Mouse (Mus musculus): ENCODE data around the gene Car5a.

The Car5a gene

DNA sequence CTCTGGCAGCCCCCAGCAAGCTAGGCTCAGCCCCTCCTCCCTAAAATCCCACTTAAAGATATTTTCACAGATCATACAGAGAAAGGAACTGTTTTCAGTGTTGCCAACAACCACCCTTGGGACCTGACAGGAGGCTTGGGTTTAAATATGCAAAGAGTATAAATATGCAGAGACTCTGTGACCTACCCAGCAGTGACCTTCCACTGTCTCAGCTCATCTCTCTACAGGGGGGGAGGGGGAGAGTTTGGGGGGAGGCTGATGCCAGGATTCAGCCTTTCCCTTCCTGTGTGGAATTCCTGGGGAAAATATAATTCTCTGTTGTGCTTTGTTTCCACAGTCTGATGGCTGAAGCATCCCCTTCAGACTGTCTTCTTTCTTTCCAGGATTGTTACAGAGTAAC is 9.8 kb downstream of the Car5a start:
- DNase-seq (ENCODE audit: low spot score in 2 of 2): no peak

- no peak for DNase-seq (ENCODE audit: low spot score in 2 of 2)
Measured at GRCm38 (mm10) chr8:121934506-121934905, 10.2 kb downstream of the Car5a start.

DNA sequence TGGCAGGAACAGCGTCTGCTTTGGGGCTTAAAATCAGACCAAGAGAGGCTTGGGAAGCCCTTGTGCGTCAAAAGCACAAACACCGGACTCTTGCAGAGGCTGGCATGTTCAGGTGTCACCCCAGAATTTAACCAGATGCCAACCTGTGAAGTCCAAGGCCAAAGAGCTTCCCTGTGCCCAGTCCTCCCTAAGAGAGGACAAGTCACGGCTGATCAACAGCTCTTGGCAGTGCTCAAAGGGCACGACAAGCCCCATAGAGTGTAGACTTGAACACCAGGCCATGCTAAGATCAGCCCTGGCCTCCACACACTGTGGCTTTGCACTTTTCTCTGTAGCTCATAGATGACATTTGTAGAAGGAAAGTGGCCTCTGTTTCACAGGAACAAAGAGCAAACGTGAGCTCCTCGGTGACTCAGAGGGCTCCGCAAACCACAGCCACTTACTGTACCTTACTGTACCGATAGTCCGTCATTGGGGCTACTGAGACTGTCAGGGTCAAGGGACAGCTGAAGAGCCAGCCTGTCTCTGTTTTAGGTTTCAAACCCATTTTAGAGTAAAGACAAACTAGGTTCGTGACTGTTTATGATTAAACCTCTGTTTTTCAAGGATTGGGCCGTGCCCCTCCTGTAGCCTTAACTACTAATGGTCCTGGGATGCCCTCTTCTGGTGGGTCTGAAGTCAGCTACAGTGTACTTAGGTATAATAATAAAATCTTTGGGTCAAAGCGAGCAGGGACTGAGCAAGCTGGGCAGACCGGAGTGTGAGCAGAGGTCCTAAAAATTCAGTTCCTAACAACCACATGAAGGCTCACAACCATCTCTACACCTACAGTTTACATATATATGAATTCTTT is 11.8 kb downstream of the Car5a start:
- no peak for DNase-seq (ENCODE audit: low spot score in 2 of 2)

GRCm38 (mm10) chr8:121932026-121932667 is 12.6 kb downstream of the Car5a start:
- DNase-seq (ENCODE audit: low spot score in 2 of 2): no peak

- DNase-seq (ENCODE audit: low spot score in 2 of 2): no peak
Measured at GRCm38 (mm10) chr8:121931571-121931970, 13.1 kb downstream of the Car5a start.

DNA sequence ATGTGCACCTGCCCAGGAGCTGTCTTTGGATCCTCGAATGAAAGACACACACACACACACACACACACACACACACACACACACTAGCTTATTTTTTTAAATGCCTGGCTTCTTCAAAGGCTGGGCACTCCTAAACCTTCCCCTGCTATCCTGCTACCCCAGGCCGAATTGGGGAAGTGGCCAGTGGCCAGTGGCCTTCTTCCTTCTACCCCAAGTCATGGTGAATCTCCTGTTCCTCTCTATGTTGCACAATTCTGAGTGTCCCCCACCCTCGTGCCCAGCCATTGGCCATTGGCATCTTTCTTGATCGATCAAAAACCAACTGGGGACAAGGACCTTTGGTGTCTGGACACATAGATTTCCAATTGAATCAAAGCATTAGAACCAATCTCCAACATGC is 14.7 kb downstream of the Car5a start:
- DNase-seq (ENCODE audit: low spot score in 2 of 2): no peak

DNA sequence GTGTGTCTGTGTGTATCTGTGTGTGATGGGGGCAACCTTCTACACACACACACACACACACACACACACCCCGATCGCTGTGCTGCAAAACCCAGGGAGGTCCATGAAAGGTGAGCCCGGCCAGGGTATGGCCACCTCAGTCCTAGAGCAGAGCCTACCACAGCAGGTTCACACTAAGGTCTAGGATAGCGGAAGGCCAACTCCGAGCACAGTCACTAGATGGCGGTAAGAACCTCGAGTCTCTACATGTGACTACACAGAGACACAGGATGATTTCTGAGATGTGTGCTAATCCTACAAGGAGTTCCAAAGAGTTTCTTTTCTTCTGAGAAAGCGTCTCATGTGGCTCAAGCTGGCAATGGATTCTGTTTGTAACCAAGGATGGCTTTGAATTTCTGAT is 17.4 kb downstream of the Car5a start:
- peak; percentile 44 to 59 for DNase-seq (ENCODE audit: low spot score in 2 of 2)

GRCm38 (mm10) chr8:121926266-121926665 is 18.4 kb downstream of the Car5a start:
- DNase-seq (ENCODE audit: low spot score in 2 of 2): no peak

DNA sequence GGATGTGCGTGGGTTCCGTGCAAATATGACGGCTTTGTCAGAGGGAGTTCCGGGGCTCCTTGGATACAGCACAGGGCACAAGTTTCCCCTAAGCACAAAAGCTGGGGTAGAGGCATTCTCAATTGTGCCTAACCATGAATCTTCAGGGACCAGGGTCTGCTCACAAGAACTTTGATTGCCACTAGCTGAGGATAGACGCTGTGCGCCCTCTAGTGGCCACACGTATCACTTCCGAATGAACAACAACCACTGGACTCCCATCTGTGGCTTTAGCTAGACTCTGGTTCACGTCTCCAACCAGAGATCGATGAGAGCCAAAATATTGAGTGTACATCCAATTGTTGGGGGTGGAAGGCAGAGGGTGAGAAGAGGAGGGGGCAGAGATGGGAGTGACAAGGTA is 19.1 kb downstream of the Car5a start:
- peak; percentile 85 to 90 for DNase-seq (ENCODE audit: low spot score in 2 of 2)

GRCm38 (mm10) chr8:121924681-121925080 is 20.0 kb downstream of the Car5a start:
- DNase-seq (ENCODE audit: low spot score in 2 of 2): no peak

GRCm38 (mm10) chr8:121922101-121922500 is 22.6 kb downstream of the Car5a start:
- DNase-seq (ENCODE audit: low spot score in 2 of 2): no peak

- no peak for DNase-seq (ENCODE audit: low spot score in 2 of 2)
Measured at GRCm38 (mm10) chr8:121921582-121921981, 23.1 kb downstream of the Car5a start.

- no peak for DNase-seq (ENCODE audit: low spot score in 2 of 2)
Measured at GRCm38 (mm10) chr8:121919731-121920130, 25.0 kb downstream of the Car5a start.

DNA sequence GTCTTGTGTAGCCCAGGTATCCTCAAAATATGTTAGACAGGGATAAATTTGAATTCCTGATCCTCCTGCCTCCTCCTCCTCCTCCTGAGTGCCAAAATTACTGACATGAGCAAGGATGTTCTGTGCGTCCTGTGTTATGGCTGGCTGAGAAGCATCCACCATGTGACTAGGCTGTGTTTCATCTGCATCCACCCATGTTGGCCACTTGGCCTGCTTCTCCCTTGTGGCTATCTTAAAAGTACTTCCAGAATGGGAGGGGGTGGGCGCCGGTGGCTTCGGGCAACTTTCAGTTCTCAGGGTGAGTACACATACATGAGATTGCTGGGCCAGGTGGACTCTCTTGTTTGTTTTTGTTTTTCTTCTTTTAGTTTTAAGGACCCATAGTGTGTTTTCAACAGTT is 25.5 kb downstream of the Car5a start:
- no peak for DNase-seq (ENCODE audit: low spot score in 2 of 2)

DNA sequence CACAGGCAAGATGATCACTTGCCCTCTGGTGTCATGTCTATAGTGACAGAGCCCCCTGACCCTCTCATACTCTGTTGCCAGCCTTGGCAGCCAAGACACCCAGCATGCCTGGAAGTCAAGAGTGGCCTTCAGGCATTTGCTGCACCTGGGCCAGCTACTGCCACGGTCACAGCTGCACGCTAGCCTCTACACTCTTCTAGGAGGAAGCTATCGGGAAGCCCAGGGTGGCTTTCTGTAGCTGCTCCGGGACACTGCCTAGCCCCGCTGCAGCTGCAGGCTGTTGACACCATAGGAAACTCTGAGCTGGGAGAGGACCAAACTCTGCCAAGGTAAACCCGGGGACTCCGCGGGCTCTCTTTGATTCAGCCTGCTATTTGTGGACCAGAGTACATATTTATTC is 31.3 kb downstream of the Car5a start:
- no peak for DNase-seq (ENCODE audit: low spot score in 2 of 2)

GRCm38 (mm10) chr8:121912831-121913230 is 31.9 kb downstream of the Car5a start:
- DNase-seq (ENCODE audit: low spot score in 2 of 2): no peak

GRCm38 (mm10) chr8:121911987-121912386 is 32.7 kb downstream of the Car5a start:
- DNase-seq (ENCODE audit: low spot score in 2 of 2): no peak

- no peak for DNase-seq (ENCODE audit: low spot score in 2 of 2)
Measured at GRCm38 (mm10) chr8:121911400-121911799, 33.3 kb downstream of the Car5a start.

DNA sequence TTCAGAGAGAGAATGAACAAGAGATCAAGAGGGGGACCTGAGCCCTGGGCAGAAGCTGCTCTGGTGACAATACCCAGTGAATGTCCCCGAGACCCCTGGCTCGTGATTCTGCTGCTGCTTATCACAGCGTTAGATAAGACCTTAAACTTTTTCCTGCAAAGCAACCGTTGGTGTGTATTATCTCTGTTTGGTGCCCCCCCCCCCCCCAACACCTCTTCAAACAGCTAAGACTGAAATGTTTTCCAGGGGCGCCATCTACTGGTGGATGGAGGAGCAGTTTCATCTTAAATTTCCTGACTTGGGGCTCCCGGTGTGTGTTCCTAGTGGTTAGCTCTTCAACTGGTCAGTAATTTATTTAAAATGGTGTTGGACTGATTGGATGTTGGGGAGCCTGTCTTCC is 35.0 kb downstream of the Car5a start:
- peak; percentile 84 to 86 for DNase-seq (ENCODE audit: low spot score in 2 of 2)

DNA sequence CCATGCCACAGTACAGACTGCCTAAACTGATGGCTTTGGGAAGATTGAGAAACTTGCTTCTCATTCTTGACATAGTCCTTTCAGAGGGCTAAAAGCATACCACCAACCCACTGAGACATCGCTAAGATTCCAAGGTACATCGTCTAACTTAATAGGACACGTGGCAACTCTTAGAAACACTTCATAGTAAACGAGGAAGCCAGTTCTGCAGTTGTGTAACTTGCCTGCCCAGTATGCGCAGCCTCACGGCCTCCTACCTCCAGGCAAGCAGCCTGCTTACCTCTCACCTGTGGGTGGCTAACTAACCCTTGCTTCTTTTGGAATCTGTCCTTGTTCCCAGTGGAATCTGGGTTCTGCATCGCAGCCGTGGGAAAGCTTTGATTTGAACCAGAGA is 35.6 kb downstream of the Car5a start:
- no peak for DNase-seq (ENCODE audit: low spot score in 2 of 2)

DNA sequence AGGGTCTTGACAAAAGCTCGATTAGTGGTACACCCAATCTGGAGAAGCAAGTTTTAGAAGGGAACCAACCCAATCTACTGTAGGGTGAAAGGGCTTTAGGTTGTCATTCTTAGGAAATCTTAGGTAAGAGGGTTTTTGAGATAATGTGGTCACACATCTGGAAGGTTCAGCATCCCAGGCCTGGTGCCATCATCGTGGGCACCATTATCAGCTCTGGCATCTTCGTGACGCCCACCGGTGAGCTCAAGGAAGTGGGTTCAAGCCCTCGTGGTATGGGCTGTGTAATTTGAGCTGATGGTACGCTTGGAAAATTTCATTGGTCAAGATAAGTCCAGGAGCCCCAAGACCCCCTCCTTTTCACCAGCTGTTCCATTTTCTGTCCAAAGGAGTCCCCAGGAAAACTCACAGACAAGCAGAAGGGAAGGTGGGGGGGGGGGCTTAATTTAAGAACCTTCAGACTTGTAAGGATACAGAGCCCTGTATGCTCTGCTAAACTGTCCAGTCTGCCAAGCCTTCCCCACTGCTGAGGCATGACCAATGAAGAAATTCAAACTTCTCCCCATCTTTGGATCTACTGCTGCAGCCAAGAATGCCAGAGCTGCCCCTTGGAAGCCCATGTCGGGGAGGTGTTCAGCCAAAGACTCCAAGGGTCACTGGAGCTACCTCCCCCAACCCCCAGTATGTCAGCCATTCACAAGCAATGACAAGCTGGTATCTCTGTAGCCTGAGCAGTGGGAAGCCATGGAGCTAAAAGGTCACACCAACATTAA is 36.1 kb downstream of the Car5a start:
- no peak for DNase-seq (ENCODE audit: low spot score in 2 of 2)

DNA sequence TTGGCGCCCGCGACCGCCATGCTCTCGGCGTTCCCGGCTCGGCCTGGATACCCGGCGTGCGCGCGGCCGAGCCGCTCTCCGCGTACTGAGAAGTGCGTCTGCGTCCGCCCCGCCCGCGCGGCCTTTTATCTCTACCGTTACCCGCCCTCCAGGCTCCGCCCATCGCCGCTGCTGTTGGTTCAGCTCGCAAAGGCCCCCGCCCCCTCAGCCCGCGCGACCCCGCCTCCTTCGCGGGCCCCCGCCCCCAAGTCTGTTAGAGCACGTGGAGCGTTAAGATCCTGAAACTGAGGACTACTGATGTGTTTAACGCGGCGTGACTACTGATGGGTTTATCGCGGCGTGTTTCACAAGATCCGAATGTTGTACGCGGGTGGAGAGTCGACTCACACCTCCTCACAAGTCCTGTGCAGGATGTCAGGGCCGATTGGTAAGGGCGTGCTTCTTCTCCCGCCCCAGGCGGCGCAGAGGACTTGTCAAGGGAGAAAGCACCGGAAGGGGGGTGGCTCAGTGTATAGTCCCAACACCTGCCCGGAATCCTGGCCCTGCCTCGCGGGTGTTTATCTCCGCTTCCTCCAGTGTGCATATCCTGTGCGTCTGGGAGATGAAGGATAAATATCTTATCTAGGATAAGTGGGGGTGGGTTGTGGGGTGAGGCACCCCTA is 37.0 kb downstream of the Car5a start, which contains the start of gene Slc7a5:
Gene Slc7a5, minus strand, starts transcription at position 108 of the 662 bp plus-strand sequence.
- peak; percentile 92 to 96 for DNase-seq (ENCODE audit: low spot score in 2 of 2)

Measured in right cerebral cortex, adult 2 months (tissue).